Mouse (Mus musculus): ENCODE data around the gene Mob1a.

The Mob1a gene

GRCm38 (mm10) chr6:83322794-83323193 lies 3.0 kb upstream of the Mob1a start:
- no peak for TF ChIP-seq GATA4 (IDR thresholded peaks at IDR 0.05; ENCODE audit: insufficient replicate concordance, low read length)

DNA sequence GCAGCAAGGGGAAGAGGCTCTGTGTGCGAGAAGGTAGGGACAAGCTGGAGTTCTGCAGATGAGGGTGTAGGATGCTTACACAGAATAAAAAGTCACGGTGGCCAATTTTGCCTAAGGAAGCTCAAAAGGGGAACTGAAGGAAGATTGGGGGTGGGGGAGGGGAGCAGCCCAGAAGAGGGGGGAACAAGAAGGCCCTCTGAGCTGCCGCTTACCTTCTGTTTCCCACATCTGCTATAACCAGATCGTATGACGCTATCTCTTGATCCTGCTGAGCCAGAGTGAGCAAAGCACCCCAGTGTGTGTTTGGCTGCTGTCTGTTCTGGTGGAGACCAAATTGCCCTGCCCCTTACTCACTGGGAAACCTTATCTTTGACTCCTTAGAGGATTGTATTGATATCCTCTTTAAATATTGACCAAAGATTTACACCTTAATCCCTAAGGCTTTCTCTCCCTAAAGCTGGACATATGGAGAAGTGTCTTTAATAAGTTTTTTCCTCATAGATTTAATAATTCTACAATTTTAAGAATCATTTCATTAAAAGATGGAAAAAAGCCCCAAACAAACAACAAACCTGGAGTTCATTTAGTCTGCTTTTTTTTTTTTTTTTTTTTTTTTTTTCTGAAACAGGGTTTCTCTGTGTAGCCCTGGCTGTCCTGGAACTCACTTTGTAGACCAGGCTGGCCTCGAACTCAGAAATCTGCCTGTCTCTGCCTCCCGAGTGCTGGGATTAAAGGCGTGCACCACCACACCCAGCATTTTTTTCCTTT lies 2.0 kb upstream of the Mob1a start:
- no peak for TF ChIP-seq GATA4 (IDR thresholded peaks at IDR 0.05; ENCODE audit: insufficient replicate concordance, low read length)

DNA sequence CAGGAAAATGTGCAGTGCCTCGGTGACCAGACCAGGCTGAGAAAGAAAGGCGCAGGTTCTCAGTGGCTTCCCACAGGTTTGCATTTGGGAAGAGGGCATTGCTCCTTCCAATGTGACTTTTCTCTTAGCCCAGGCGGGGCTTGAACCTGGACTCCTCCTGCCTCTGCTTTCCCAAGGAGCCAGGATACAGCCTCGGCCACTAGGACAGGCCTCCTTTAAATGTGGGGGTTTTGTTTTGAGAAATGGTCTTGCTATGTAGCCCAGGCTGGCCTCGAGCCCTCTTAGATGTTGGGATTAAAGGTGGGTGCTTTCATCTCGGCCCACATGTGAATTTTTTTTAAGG lies 549 bp downstream of the Mob1a start:
- no peak for TF ChIP-seq GATA4 (IDR thresholded peaks at IDR 0.05; ENCODE audit: insufficient replicate concordance, low read length)

GRCm38 (mm10) chr6:83326761-83327160 lies 945 bp downstream of the Mob1a start:
- no peak for TF ChIP-seq GATA4 (IDR thresholded peaks at IDR 0.05; ENCODE audit: insufficient replicate concordance, low read length)

DNA sequence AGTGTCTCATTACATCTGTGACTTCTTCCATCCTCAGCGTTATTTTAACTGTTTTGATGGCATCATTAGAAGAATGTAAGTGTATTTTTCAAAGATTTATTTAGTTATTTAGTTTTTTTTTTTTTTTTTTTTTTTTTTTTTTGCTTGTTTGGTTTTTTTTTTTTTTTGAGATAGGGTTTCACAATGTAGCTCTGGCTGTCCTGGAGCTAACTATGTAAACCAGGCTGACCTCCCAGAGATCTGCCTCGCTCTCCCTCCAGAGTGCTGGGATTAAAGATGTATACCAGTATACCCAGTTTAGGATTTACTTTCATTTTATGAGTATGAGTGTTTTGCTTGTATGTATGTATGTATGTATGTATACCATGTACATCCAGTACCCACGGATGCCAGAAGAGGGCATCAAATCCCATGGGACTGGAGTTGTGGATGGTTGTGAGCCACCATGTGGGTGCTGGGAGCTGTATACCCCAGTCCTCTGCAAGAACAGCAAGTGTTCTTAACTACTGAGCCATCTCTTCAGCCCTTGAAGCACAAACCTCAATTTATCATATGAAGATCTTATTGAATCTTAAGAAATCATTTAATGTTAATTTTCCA lies 1.9 kb downstream of the Mob1a start:
- TF ChIP-seq GATA4 (IDR thresholded peaks at IDR 0.05; ENCODE audit: insufficient replicate concordance, low read length) = no peak

- TF ChIP-seq GATA4 (IDR thresholded peaks at IDR 0.05; ENCODE audit: insufficient replicate concordance, low read length) = no peak
These were observed 15.6 kb downstream of the Mob1a start for GRCm38 (mm10) chr6:83341387-83341786.

- no peak for TF ChIP-seq GATA4 (IDR thresholded peaks at IDR 0.05; ENCODE audit: insufficient replicate concordance, low read length)
These were observed 17.1 kb downstream of the Mob1a start for GRCm38 (mm10) chr6:83342957-83343356.

GRCm38 (mm10) chr6:83347916-83348315 lies 22.1 kb downstream of the Mob1a start:
- no peak for TF ChIP-seq GATA4 (IDR thresholded peaks at IDR 0.05; ENCODE audit: insufficient replicate concordance, low read length)

GRCm38 (mm10) chr6:83348873-83349272 lies 23.1 kb downstream of the Mob1a start, which contains the start of gene Bola3:
Gene Bola3, plus strand, starts transcription at chr6:83349147.
- TF ChIP-seq GATA4 (IDR thresholded peaks at IDR 0.05; ENCODE audit: insufficient replicate concordance, low read length) = no peak

- TF ChIP-seq GATA4 (IDR thresholded peaks at IDR 0.05; ENCODE audit: insufficient replicate concordance, low read length) = no peak
These were observed 23.6 kb downstream of the Mob1a start for GRCm38 (mm10) chr6:83349274-83349958.

DNA sequence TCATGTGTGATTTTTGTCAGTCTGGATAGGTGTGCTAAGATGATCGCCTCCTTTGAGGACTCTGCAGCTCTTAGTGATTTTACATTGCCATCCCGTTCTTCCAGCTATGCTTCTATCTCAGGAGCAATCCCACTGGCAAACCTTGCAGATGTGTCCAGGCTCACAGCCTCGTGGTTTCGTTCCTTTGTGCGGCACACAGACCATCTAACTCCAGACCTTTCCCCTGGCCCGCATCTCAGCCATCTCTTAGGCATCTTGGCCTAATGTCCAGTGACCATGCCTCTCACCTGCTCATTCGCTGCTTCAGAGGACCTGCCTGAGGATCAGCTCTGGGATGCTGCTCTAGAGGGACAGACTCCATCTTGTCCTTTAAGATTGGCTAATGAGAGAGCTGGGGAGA lies 24.4 kb downstream of the Mob1a start:
- TF ChIP-seq GATA4 (IDR thresholded peaks at IDR 0.05; ENCODE audit: insufficient replicate concordance, low read length) = no peak

DNA sequence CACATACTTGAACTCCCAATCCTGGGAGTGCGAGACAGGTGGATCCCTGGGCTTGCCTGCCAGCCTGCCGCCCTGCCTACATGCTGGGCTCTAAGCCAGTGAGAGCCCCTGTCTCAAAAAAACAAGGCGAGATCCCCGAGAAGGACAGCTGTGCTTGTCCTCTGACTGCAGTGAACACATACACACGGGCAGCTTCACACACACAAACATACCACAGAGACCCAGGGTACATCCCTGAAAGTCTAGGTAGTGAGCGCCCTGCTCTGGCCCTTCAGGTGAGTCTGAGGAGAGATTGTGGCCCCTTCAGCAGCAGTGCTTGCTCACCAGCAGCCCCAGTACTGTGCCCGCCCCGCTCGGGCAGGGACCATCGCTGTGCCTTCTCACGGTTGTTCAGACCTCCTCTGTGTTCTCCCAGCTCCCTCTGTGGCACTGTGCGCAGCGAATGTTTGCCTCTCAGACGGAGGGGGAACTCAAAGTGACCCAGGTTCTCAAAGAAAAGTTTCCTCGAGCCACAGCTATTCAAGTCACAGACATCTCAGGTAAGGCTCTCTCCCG lies 25.1 kb downstream of the Mob1a start:
- no peak for TF ChIP-seq GATA4 (IDR thresholded peaks at IDR 0.05; ENCODE audit: insufficient replicate concordance, low read length)

GRCm38 (mm10) chr6:83351490-83352160 lies 25.8 kb downstream of the Mob1a start:
- no peak for TF ChIP-seq GATA4 (IDR thresholded peaks at IDR 0.05; ENCODE audit: insufficient replicate concordance, low read length)

DNA sequence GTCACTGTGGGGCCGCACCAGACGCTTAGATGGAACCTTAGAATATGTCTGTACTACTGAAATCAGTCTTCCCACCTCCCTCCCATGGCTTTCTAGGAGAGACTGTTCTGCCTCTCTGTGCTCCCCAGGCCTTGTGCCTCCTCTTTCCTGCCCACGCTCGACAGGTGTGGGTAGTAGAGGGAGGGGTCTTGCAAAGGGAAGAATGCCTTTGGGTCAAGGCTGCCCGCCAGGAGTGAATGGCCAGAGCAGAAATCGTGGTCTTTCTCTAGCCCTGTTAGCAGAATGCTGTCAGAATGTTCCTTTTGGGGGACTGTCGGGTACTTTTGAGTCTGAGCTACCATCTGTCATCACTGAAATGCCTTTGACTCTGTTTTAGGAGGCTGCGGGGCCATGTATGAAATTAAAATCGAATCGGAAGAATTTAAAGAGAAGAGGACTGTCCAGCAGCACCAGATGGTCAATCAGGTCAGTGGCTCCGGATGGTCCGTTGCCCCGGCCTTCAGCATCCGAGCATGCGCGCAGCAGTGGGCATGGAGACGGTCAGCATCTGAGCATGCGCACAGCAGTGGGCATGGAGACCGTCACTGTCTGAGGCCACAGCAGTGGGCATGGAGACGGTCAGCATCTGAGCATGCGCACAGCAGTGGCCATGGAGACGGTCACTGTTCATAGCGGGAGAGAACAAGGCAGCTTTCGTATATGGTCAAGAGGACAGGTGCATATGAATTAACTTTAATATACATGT lies 27.0 kb downstream of the Mob1a start:
- no peak for TF ChIP-seq GATA4 (IDR thresholded peaks at IDR 0.05; ENCODE audit: insufficient replicate concordance, low read length)
